Mouse (Mus musculus) hindbrain, embryonic 11.5 days (tissue): ENCODE data around the gene Bmp8a. TPM values are rescaled to one million over a fixed set of nuclear protein-coding genes. Genes with fewer than 3 reads are reported as not detected.
"Not testable (repeated sequence)": the region's sequence is repeated elsewhere in the genome, so short reads cannot be mapped to it uniquely, and the experiment has no call there.

Experiments
- ATAC-seq: fragments of 200-750 bp; cut with Nextera tagmentation; 2 replicates; pipeline ENCODE4 v1.8.0; 2017; ENCODE audit warnings: mild to moderate bottlenecking, moderate TSS enrichment, moderate library complexity; ENCODE audit not compliant: low FRiP score
- DNase-seq: peaks from one replicate; pipeline ENCODE4 v3.0.0-alpha.2; 2015; ENCODE audit warnings: low spot score
- H3K27ac ChIP-seq: fragments of 300-500 bp; sonication (generic); 2 replicates; pipeline ENCODE4 v1.5.1; 2014; ENCODE audit warnings: mild to moderate bottlenecking, low read depth, low read length
- H3K27me3 ChIP-seq: fragments of 300-500 bp; sonication (generic); 2 replicates; pipeline ENCODE4 v1.6.1; 2014; ENCODE audit warnings: mild to moderate bottlenecking, low read length, moderate library complexity, mixed read lengths; ENCODE audit not compliant: control insufficient read depth, insufficient read depth
- H3K36me3 ChIP-seq: fragments of 300-500 bp; sonication (generic); 2 replicates; pipeline ENCODE4 v1.6.1; 2014; ENCODE audit warnings: mild to moderate bottlenecking, low read length, moderate library complexity, mixed read lengths; ENCODE audit not compliant: control insufficient read depth, insufficient read depth
- H3K4me1 ChIP-seq: fragments of 300-500 bp; sonication (generic); replicated peaks from 2 replicates; pipeline ENCODE4 v1.6.1; 2014; ENCODE audit warnings: low read length, mixed read lengths; ENCODE audit not compliant: control insufficient read depth, insufficient read depth
- H3K4me2 ChIP-seq: fragments of 300-500 bp; sonication (generic); replicated peaks from 2 replicates; pipeline ENCODE4 v1.6.1; 2014; ENCODE audit warnings: mild to moderate bottlenecking, low read depth, low read length
- H3K4me3 ChIP-seq: fragments of 300-500 bp; sonication (generic); 2 replicates; pipeline ENCODE4 v1.5.1; 2014; ENCODE audit warnings: low read depth, low read length
- H3K9ac ChIP-seq: fragments of 300-500 bp; sonication (generic); 2 replicates; pipeline ENCODE4 v1.6.1; 2014; ENCODE audit warnings: low read depth, low read length
- H3K9me3 ChIP-seq: fragments of 300-500 bp; sonication (generic); 2 replicates; pipeline ENCODE4 v1.6.1; 2016; ENCODE audit warnings: low read length; ENCODE audit not compliant: control insufficient read depth
- WGBS: fragments of 180-500 bp; shearing (Covaris S2); extraction: QIAGEN DNeasy Blood & Tissue Kit; methylation state at CpG from one replicate; pipeline ENCODE4 v1.1.7; 2014; 5-methylcytosine and 5-hydroxymethylcytosine counted together
- polyA plus RNA-seq: library from polyadenylated mRNA; unstranded; fragments of >200 nt; fragmentation: Nextera tagmentation; extraction: Ambion mirVana; gene quantifications from 2 replicates; pipeline ENCODE4 v1.2.1, GENCODE M21; 2014

Gene Bmp8a
- polyA plus RNA-seq, 1 experiment from 2014 or later: 0.06 TPM

GRCm38 (mm10) chr4:123298226-123298625, 44.8 kb downstream of the Bmp8a start:
- no peaks in the 10 kb centered on the region for H3K4me1 ChIP-seq
- H3K4me2 ChIP-seq: no peak overlapping the region
- no peak for DNase-seq
- peaks cover 18% of the 10 kb centered on the region for H3K36me3 ChIP-seq
- no peak overlapping the region for H3K9ac ChIP-seq
- H3K27me3 ChIP-seq: no peaks in the 10 kb centered on the region
- ATAC-seq: no peak
- no peak overlapping the region for H3K27ac ChIP-seq
- no peaks in the 10 kb centered on the region for H3K9me3 ChIP-seq
- no peak overlapping the region for H3K4me3 ChIP-seq
- WGBS: 88% methylated on average over 4 of the region's 4 CpGs

GRCm38 (mm10) chr4:123297195-123297960, 45.7 kb downstream of the Bmp8a start:
- Histone ChIP-seq H3K27ac (no peak overlapping the region), H3K36me3 (peaks cover 14% of the 10 kb centered on the region), H3K9me3 (no peaks in the 10 kb centered on the region), H3K4me3 (no peak overlapping the region), H3K9ac (no peak overlapping the region), H3K4me1 (no peaks in the 10 kb centered on the region), H3K27me3 (no peaks in the 10 kb centered on the region), H3K4me2 (no peak overlapping the region)
- no peak for ATAC-seq
- DNase-seq: no peak
- 93% methylated on average over 22 of the region's 22 CpGs for WGBS

- Histone ChIP-seq H3K27me3 (no peaks in the 10 kb centered on the region), H3K4me3 (no peak overlapping the region), H3K36me3 (peaks cover 20% of the 10 kb centered on the region), H3K4me2 (no peak overlapping the region), H3K4me1 (no peaks in the 10 kb centered on the region), H3K9ac (no peak overlapping the region), H3K27ac (no peak overlapping the region), H3K9me3 (no peaks in the 10 kb centered on the region)
- DNase-seq: no peak
- WGBS: 84% methylated on average over 5 of the region's 5 CpGs
- no peak for ATAC-seq
Measured at GRCm38 (mm10) chr4:123296148-123296534, 46.9 kb downstream of the Bmp8a start.

GRCm38 (mm10) chr4:123295516-123296147, 47.4 kb downstream of the Bmp8a start:
- no peak overlapping the region for H3K4me3 ChIP-seq
- H3K9ac ChIP-seq: no peak overlapping the region
- H3K27ac ChIP-seq: no peak overlapping the region
- no peaks in the 10 kb centered on the region for H3K9me3 ChIP-seq
- H3K4me1 ChIP-seq: no peaks in the 10 kb centered on the region
- 94% methylated on average over 21 of the region's 21 CpGs for WGBS
- ATAC-seq: no peak
- H3K4me2 ChIP-seq: no peak overlapping the region
- DNase-seq: no peak
- H3K36me3 ChIP-seq: peaks cover 24% of the 10 kb centered on the region
- H3K27me3 ChIP-seq: no peaks in the 10 kb centered on the region

- H3K4me3 ChIP-seq, H3K9me3 ChIP-seq, H3K4me2 ChIP-seq, H3K9ac ChIP-seq, H3K27me3 ChIP-seq, H3K27ac ChIP-seq, H3K4me1 ChIP-seq, DNase-seq, ATAC-seq: not testable (repeated sequence)
- 95% methylated on average over 15 of the region's 15 CpGs for WGBS
- peaks cover 24% of the 10 kb centered on the region for H3K36me3 ChIP-seq
Measured at GRCm38 (mm10) chr4:123295026-123295425, 48.0 kb downstream of the Bmp8a start.

GRCm38 (mm10) chr4:123293661-123294443, 49.2 kb downstream of the Bmp8a start:
- no peak for DNase-seq
- no peaks in the 10 kb centered on the region for H3K4me1 ChIP-seq
- no peak for ATAC-seq
- no peak overlapping the region for H3K27ac ChIP-seq
- no peaks in the 10 kb centered on the region for H3K9me3 ChIP-seq
- H3K36me3 ChIP-seq: peaks cover 26% of the 10 kb centered on the region
- H3K27me3 ChIP-seq: no peaks in the 10 kb centered on the region
- no peak overlapping the region for H3K4me2 ChIP-seq
- H3K4me3 ChIP-seq: no peak overlapping the region
- WGBS: 84% methylated on average over 7 of the region's 7 CpGs
- H3K9ac ChIP-seq: no peak overlapping the region

- Histone ChIP-seq H3K27me3 (no peaks in the 10 kb centered on the region), H3K4me1 (no peaks in the 10 kb centered on the region), H3K9me3 (no peaks in the 10 kb centered on the region), H3K4me3 (no peak overlapping the region), H3K36me3 (peaks cover 25% of the 10 kb centered on the region), H3K9ac (no peak overlapping the region), H3K27ac (no peak overlapping the region), H3K4me2 (no peak overlapping the region)
- ATAC-seq: no peak
- WGBS: 95% methylated on average over 7 of the region's 7 CpGs
- no peak for DNase-seq
Measured at GRCm38 (mm10) chr4:123292989-123293388, 50.1 kb downstream of the Bmp8a start.

- no peaks in the 10 kb centered on the region for H3K4me1 ChIP-seq
- no peak overlapping the region for H3K4me3 ChIP-seq
- DNase-seq: no peak
- no peak overlapping the region for H3K4me2 ChIP-seq
- H3K9me3 ChIP-seq: no peaks in the 10 kb centered on the region
- 91% methylated on average over 3 of the region's 3 CpGs for WGBS
- H3K36me3 ChIP-seq: peaks cover 23% of the 10 kb centered on the region
- H3K27ac ChIP-seq: no peak overlapping the region
- ATAC-seq: no peak
- no peak overlapping the region for H3K9ac ChIP-seq
- no peaks in the 10 kb centered on the region for H3K27me3 ChIP-seq
Measured at GRCm38 (mm10) chr4:123292390-123292789, 50.7 kb downstream of the Bmp8a start.
